Mouse (Mus musculus): ENCODE results near the gene Aqp8.

Gene Aqp8

GRCm38 (mm10) chr7:123462070-123462501 lies at the start of gene Aqp8:
TSS of gene Aqp8 (plus strand) at chr7:123462291.
- no peak for DNase-seq (ENCODE audit: low read depth, low spot score)

GRCm38 (mm10) chr7:123416803-123417202 lies 45.3 kb upstream of the Aqp8 start:
- DNase-seq (ENCODE audit: low read depth, low spot score), result no peak

DNA sequence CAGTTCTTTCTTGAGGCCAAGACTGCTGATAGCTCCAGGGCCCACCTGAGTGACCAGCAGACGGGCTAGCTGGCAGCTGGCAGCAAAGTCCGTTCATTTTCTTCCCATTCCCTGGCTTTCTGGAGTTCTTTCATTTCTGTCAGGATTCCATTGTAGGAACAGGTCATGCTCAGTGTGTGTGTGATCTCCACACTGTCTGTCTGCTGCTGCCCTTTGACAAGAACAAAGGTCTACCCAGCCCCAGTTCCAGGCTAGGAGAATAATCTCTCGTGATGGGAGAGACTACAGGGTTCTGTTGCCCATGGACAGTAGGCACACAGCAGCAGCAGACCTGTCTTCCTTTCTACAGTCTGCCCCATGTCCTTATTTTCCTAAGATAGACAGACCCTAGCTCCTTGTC lies 44.4 kb upstream of the Aqp8 start:
- no peak for DNase-seq (ENCODE audit: low read depth, low spot score)

- DNase-seq (ENCODE audit: low read depth, low spot score), result no peak
These were observed 42.1 kb upstream of the Aqp8 start for GRCm38 (mm10) chr7:123419984-123420383.

DNA sequence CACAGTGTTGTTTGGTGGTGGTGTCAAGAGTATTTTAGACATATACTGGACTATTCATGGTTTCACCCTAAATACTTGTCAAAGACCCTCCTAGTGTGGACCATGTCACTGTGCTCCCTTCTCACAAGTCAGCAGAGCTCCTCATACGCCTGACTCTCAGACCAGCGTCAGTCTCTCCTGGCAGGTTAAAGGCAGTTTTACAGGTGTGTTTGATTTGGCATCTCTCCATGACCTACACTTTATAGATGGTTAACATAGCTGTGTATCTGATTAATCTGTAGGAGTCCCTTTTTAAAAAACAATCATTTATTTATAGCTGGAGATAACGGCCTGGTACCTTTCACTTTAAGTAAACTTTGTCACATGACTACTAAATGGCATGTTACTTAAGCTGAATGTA lies 40.1 kb upstream of the Aqp8 start:
- no peak for DNase-seq (ENCODE audit: low read depth, low spot score)

- DNase-seq (ENCODE audit: low read depth, low spot score), result no peak
These were observed 37.8 kb upstream of the Aqp8 start for GRCm38 (mm10) chr7:123424281-123424680.

DNA sequence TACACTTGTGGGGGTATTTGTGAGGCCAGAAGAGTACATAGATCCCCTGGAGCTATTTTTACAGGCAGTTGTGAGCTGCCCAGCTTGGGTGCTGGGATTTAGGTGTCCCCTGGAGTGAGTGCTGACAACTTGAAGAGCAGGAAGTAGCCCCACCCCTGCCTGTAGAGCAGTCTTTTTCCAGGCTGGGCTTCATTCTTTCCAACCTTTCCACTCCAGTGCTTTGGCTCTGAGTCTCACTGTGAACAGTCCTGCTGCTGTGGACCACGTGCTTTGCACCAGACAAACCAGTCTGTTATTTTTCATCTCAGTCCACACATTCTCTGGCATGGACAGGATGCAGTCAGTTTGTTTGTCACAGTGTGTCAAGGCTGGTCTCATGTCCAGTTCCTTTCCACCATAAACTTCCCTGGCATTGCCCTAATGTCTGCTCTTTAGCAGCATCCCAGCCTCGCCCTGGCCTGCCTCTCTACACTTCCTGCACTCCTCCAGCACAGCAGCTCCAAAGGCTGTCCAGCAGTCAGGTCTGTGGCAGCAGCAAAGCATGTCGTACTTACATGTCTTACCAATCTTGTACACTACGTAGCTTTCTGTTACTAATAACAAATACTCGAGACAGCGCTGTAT lies 36.8 kb upstream of the Aqp8 start:
- DNase-seq (ENCODE audit: low read depth, low spot score), result no peak

GRCm38 (mm10) chr7:123429624-123430410 lies 32.3 kb upstream of the Aqp8 start:
- DNase-seq (ENCODE audit: low read depth, low spot score), result no peak

DNA sequence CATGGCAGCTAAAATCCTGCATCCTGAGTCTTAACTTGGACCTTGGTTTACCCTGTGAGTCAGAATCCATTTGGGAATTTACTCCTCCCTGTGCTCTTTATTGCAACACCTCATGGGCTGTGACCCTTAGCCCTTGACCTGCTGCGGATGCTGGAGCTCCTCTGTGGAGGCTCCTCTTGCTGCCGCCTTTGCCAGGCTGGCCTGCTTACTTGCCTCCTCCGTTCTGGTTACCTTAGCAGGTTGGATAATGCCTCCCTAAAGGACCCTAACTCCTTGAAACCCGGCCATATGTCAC lies 31.7 kb upstream of the Aqp8 start:
- DNase-seq (ENCODE audit: low read depth, low spot score), result no peak

- DNase-seq (ENCODE audit: low read depth, low spot score), result no peak
These were observed 30.9 kb upstream of the Aqp8 start for GRCm38 (mm10) chr7:123431206-123431605.

- DNase-seq (ENCODE audit: low read depth, low spot score), result no peak
These were observed 20.0 kb upstream of the Aqp8 start for GRCm38 (mm10) chr7:123442079-123442478.

DNA sequence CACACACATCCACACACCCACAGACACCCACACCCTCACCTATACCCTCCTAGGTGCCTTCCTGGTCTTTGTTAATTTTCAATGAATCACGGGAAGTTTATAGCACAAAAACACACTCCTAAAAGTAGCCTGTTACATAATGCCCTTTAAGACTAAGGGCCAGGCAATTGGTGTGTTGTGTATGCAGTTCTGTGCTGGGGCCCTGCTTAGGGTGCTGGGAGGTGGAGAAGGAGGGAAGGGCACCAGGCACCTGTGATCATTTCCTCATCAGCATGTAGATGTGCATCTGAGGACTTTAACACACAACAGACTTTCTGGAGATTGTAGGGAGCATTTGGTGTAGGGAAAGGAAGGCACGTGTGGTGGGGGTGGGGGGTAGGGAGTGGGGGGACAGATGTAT lies 13.3 kb upstream of the Aqp8 start:
- no peak for DNase-seq (ENCODE audit: low read depth, low spot score)

GRCm38 (mm10) chr7:123449676-123450075 lies 12.4 kb upstream of the Aqp8 start:
- no peak for DNase-seq (ENCODE audit: low read depth, low spot score)

DNA sequence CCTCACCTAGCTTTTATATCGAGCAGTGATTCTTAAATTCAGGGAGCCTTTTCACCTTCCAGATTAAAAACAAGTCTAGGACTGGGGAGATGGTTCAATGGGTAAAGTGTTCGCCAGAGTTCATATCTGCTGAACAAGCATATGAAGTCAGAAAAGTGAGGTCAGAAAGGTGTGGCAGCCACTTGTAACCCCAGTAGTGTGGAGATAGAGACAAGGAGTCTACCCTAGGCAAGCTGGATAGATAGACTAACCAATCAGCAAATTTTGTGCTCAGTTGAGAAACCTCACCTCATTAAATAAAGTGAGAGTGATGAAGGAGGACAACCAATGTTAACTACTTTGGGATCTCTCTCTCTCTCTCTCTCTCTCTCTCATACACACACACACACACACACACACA lies 11.6 kb upstream of the Aqp8 start:
- DNase-seq (ENCODE audit: low read depth, low spot score), result no peak

DNA sequence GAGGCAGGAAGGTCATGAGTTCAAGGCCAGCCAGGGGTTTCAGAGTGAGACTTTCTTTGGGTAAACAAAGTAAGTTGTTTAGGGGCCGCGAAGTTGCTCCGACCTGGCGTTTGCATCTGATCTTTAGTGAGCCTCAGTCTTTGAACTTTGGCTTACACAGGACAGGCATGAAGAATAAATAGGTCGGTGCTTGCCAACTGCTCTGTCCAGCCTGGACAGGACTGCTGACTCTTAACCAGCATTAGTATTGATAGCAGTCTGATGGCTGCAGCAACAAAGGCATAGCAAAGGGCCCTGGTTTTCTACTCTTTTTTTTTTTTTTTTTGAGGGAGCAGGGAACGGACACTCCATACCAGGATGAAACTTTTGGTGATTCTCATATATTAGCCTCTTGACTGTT lies 9.5 kb upstream of the Aqp8 start:
- no peak for DNase-seq (ENCODE audit: low read depth, low spot score)

- no peak for DNase-seq (ENCODE audit: low read depth, low spot score)
These were observed 9.0 kb upstream of the Aqp8 start for GRCm38 (mm10) chr7:123453066-123453465.

DNA sequence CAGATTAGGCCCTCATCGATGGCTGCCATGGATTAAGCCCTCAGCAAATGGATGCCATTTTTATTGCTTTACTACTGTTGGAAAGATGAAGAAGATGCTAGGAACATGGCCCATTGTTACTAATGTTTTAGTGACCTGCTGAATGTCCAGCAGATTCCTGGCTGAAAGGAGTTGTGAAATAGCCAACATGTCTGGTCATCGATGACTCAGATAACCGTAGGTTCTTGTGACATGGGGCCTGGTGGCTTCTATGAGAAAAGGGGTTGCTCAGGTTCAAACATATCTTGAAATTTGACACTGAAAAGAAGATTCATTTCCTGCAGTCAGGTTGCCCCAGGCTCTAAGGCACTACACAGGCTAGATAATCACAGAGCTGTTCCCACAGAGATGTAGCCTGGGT lies 7.0 kb upstream of the Aqp8 start:
- no peak for DNase-seq (ENCODE audit: low read depth, low spot score)

- DNase-seq (ENCODE audit: low read depth, low spot score), result no peak
These were observed 3.8 kb upstream of the Aqp8 start for GRCm38 (mm10) chr7:123458309-123458708.

DNA sequence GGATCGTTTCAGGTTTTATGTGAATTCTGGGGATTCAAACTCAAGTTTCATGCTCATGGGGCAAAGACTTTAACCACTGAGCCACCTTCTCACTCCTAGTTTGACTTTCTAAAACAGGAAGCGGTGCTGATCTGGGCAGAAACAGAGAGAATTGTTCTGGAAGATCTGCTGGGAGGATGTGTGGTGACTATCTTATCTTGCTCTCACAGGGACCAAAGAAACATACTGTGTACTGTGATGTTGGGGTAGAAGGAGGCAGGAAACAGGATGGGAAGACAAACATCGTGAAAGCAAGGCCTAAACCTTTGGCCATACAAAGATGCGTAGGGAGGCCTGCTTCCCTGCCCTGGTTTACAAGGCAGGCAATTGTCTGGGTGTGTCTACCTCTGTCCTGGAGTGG lies 2.8 kb upstream of the Aqp8 start:
- no peak for DNase-seq (ENCODE audit: low read depth, low spot score)

DNA sequence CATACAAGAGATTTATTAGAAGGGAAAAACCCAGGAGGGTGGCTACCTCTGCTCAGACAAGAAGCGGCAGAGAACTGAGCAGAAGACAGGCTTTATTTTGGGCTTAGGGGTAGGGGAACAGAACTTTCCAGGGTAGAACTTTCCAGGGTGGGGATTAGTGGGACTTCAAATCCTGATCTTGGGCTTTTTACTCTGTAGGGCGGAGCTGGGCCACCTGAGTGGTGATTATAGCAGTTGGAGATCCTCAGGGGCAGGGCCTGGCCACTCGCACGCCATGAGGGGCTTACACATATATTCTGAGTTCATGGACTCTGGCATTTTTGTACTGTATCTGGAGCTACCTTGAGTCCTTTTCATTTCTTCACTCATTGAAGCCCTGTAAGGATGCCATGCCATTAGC lies 775 bp upstream of the Aqp8 start:
- no peak for DNase-seq (ENCODE audit: low read depth, low spot score)

DNA sequence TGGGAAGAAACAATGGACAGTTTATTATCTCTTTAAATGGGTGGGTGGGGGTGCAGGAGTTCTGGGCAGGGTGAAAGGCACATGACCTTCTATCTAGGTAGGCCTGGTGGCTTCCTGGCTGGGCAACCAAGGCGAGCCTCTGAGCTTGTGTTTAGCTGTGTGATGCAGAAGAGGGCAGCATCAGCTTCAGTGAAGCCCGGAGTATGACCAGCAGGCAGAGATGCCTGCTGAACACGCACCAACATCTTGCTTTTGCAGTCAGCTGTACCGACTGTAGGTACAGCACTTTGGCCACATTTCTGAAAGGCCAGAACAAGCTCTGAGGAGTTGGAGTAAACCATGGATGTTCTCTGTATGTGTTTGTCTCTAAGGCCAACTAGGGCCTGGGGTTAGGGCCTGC lies 1.5 kb downstream of the Aqp8 start:
- DNase-seq (ENCODE audit: low read depth, low spot score), result no peak

DNA sequence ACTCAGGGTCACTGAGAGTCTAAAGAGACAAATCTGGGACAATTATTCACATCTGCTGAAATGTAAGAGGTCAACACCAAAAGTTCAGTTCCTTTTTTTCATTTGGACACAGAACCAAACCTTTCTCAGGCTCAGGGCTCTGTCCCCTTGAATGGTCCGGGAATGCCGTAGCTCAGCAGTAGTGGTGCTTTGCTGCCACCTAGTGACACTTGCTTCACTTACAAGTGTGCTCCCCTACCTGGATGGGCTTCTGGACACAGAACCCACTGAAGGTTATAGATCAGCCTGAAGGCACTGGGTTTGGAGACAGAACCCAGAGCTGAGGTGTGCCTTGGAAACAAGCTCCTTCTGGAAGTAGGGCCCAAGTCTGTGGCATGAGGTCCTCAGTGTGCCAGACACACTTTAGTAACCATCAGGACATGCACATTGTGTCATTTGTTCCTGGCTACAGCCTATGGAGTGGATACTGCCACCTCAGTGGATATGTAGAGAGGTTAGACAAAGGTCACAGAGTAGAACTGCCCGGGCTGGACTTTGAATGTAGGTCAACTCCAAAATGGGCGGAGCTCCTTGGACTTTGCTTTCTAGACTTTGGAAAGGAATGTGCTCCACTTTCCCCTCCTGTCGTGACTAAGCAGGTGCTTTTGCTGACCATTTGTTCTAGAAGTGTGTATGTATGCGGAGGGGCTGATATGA lies 3.7 kb downstream of the Aqp8 start:
- peak; percentile 76 for DNase-seq (ENCODE audit: low read depth, low spot score)

DNA sequence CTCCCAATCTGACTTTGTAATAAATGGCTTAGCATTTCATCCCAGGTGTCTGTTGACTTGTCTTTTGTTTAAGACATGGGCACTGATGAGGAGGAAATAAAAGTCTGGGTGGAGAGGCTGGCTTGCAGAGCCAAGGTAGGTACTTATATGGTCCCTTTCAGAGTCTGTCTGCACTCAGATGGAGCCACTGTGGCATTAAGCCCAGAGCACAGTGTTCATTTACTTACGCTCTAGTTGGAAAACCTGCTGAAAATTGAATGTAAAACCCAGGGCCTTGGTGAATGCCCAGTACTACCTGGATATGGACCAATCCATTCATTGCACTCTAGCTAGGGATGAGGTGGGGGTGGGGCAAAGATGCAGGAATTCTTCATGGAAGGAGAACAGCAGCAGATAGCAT lies 5.9 kb downstream of the Aqp8 start:
- no peak for DNase-seq (ENCODE audit: low read depth, low spot score)

All from forelimb bud, embryonic 11.5 days (tissue).